Mouse (Mus musculus) cortical plate, adult 2 months (tissue): ENCODE data around the gene Tmem234. TPM values are rescaled to one million over a fixed set of nuclear protein-coding genes. Genes with fewer than 3 reads are reported as not detected.
"Not testable (repeated sequence)": the region's sequence is repeated elsewhere in the genome, so short reads cannot be mapped to it uniquely, and the experiment has no call there.

ENCODE experiments used
- H3K27ac ChIP-seq: fragments of 200-500 bp; 2 replicates; pipeline ENCODE4 v1.5.1; 2012; ENCODE audit warnings: low read length, control low read depth, inconsistent platforms; ENCODE audit not compliant: insufficient read depth
- H3K4me1 ChIP-seq: fragments of 200-500 bp; 2 replicates; pipeline ENCODE4 v1.6.1; 2011; ENCODE audit warnings: low read length; ENCODE audit not compliant: control insufficient read depth, insufficient read depth
- H3K4me3 ChIP-seq: fragments of 200-500 bp; 2 replicates; pipeline ENCODE4 v1.5.1; 2011; ENCODE audit warnings: mild to moderate bottlenecking, low read length, control low read depth; ENCODE audit not compliant: insufficient read depth
- CTCF ChIP-seq: fragments of 200-500 bp; IDR thresholded peaks from 2 replicates; pipeline ENCODE4 v1.5.1; 2011; ENCODE audit warnings: mild to moderate bottlenecking, control low read depth, low read length; ENCODE audit not compliant: insufficient read depth; ENCODE audit errors: extremely low read depth
- POLR2A ChIP-seq: fragments of 200-500 bp; IDR thresholded peaks from 2 replicates; pipeline ENCODE4 v1.6.1; 2011; ENCODE audit warnings: mild to moderate bottlenecking, low read length, control low read depth; ENCODE audit not compliant: insufficient read depth; ENCODE audit errors: extremely low read depth
- polyA plus RNA-seq: library from polyadenylated mRNA; depleted of rRNA; stranded (reverse); fragments of >200 nt; gene quantifications from 2 replicates; pipeline ENCODE4 v1.2.3, GENCODE M21; 2012; rRNA removed

Tmem234 gene
- 143 and 148 TPM in 2 replicates for polyA plus RNA-seq

DNA sequence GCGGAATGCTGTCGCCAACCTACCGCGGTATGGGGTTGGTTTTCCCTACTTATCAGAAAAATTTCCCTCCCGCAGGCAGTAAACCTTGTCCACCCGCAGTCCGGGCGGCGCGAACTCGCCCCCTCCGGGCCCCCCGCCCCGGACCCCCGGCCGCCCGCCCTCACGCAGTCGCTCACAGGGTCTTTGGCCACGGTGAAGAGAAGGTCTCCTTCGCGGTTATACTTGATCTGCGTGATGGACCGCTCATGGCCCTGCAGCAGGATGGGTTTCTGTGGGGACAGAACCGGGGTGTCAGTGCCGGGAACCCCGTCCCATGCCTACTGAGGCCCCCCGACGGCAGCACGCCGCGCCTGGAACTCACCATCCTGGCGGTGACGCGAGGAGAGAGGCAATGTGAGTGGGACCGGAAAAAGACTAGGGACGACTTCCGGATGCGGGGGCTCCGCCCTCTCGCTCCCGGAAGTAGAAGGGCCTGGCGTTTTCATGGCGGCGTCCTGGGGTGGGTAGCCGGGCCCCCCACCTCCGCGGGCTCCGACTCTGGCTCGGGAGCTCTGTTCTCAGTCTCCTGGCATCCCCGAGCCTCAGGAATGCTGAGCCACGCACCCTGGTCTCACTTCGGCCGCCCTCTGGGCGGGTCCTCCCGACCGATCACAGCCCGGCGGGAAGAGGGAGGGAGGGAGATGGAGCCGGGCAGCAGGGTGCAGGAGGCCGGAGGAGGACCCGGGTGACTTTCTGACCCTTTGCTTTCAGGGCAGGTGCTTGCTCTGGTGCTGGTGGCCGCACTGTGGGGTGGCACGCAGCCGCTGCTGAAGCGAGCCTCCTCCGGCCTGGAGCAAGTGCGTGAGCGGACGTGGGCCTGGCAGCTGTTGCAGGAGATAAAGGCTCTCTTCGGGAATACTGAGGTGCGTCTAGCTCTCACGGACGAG, at the start of gene Tmem234, which contains the start of gene Eif3i:
Tmem234 (plus strand) TSS at position 436 of the 926 bp plus-strand sequence.
Eif3i (minus strand) TSS at position 416 of the 926 bp plus-strand sequence.
- peaks cover 5% of the 10 kb centered on the region for H3K4me1 ChIP-seq
- no peak for TF ChIP-seq CTCF
- TF ChIP-seq POLR2A = peak; percentile 83; the same call in 1 of the 2 replicates
- peak within 1 kb of the TSS; percentile 90 for H3K4me3 ChIP-seq
- H3K27ac ChIP-seq = peak within 1 kb of the TSS; percentile 14; the same call in 1 of the 2 replicates

GRCm38 (mm10) chr4:129554512-129554911, 46.0 kb upstream of the Tmem234 start:
- not testable (repeated sequence) for H3K4me3 ChIP-seq, H3K27ac ChIP-seq, H3K4me1 ChIP-seq

- TF ChIP-seq POLR2A (no peak), CTCF (peak; percentile 44)
- H3K4me3 ChIP-seq = peak overlapping the region; percentile 53
- H3K4me1 ChIP-seq = no peaks in the 10 kb centered on the region; the same call in 1 of the 2 replicates
- no peak overlapping the region for H3K27ac ChIP-seq
These were observed 45.0 kb upstream of the Tmem234 start for GRCm38 (mm10) chr4:129555421-129555861.

DNA sequence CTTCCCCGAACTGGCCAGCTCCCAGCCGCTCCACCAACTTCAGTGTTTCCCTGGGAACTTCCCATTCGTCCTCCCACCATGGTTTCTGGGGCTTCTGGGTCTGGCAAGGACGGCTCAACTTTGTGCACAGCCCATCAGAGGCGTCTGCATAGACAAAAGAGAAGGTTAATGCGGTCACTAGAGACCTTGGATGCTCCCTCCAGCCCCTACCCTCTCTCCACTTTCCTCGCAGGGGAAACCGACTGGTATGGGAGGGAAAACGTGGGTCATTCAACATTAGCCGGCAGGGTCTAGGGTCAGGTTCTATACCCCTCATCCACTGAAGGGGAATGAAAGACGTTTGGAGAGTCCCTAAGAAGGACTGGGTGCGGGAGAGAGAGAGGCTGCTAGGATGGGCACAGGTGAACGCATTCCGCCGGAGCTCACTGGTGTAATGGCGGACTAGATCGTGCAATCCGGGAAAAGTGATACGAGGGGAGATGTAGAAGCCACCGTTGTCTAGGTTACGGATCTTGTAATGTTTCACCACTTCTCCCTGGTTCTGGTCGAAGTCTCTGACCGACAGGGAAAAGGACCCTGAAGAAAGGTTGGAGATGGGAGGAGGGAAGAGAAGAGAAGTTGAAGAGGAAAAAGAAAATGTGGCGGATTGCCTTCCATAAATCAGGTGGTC, 44.5 kb upstream of the Tmem234 start:
- Histone ChIP-seq H3K27ac (no peak overlapping the region), H3K4me3 (peak overlapping the region; percentile 53), H3K4me1 (no peaks in the 10 kb centered on the region; the same call in 1 of the 2 replicates)
- TF ChIP-seq CTCF (no peak), POLR2A (no peak)

- peak; percentile 71; the same call in 1 of the 2 replicates for TF ChIP-seq POLR2A
- TF ChIP-seq CTCF = no peak
- Histone ChIP-seq H3K4me3 (peak overlapping the region; percentile 53), H3K4me1 (no peaks in the 10 kb centered on the region; the same call in 1 of the 2 replicates), H3K27ac (no peak overlapping the region)
These were observed 43.8 kb upstream of the Tmem234 start for GRCm38 (mm10) chr4:129556532-129557223.

- Histone ChIP-seq H3K4me1 (no peaks in the 10 kb centered on the region; the same call in 1 of the 2 replicates), H3K4me3 (no peak overlapping the region; the same call in 1 of the 2 replicates), H3K27ac (no peak overlapping the region)
- no peak for TF ChIP-seq POLR2A
- no peak for TF ChIP-seq CTCF
These were observed 43.1 kb upstream of the Tmem234 start for GRCm38 (mm10) chr4:129557256-129557808.

- Histone ChIP-seq H3K4me1 (no peaks in the 10 kb centered on the region; the same call in 1 of the 2 replicates), H3K4me3 (no peak overlapping the region), H3K27ac (no peak overlapping the region)
- TF ChIP-seq POLR2A = no peak
- no peak for TF ChIP-seq CTCF
These were observed 42.0 kb upstream of the Tmem234 start for GRCm38 (mm10) chr4:129558321-129558955.

DNA sequence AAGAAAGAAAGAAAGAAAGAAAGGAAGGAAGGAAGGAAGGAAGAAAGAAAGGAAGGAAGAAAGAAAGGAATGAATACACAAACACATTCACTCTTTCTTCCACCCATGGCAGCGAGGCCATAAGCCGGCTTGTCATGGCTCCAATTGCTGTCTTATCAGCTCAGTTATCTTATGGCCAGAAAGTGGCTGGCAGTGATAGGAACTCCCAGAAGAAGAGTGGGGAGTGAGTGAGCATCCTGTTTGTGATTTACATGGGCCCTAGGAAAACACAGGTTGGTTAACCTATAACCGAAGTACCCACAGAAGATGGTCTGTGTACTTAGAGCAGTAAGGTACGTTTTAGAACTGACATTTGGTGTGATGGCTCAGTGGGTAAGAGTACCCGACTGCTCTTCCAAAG, 39.3 kb upstream of the Tmem234 start:
- no peak overlapping the region for H3K27ac ChIP-seq
- no peaks in the 10 kb centered on the region; the same call in 1 of the 2 replicates for H3K4me1 ChIP-seq
- H3K4me3 ChIP-seq = no peak overlapping the region
- TF ChIP-seq CTCF (no peak), POLR2A (no peak)
